Mouse (Mus musculus) intestine, embryonic 15.5 days (tissue): Measurements from ENCODE around the gene Shisa7. TPM values are rescaled to one million over a fixed set of nuclear protein-coding genes. Genes with fewer than 3 reads are reported as not detected.
"Not testable (repeated sequence)": the region's sequence is repeated elsewhere in the genome, so short reads cannot be mapped to it uniquely, and the experiment has no call there.

ENCODE experiments used
- ATAC-seq: fragments of 200-750 bp; cut with Nextera tagmentation; 2 replicates; pipeline ENCODE4 v1.8.0; 2017; ENCODE audit warnings: moderate TSS enrichment, moderate library complexity
- H3K27ac ChIP-seq: fragments of 300-500 bp; sonication (generic); 2 replicates; pipeline ENCODE4 v1.5.1; 2015; ENCODE audit warnings: mild to moderate bottlenecking, inconsistent platforms
- H3K27me3 ChIP-seq: fragments of 300-500 bp; sonication (generic); replicated peaks from 2 replicates; pipeline ENCODE4 v1.6.1; 2015; ENCODE audit warnings: inconsistent platforms
- H3K36me3 ChIP-seq: fragments of 300-500 bp; sonication (generic); 2 replicates; pipeline ENCODE4 v1.6.1; 2015; ENCODE audit warnings: inconsistent platforms
- H3K4me1 ChIP-seq: fragments of 300-500 bp; sonication (generic); replicated peaks from 2 replicates; pipeline ENCODE4 v1.6.1; 2015; ENCODE audit warnings: inconsistent platforms
- H3K4me2 ChIP-seq: fragments of 300-500 bp; sonication (generic); replicated peaks from 2 replicates; pipeline ENCODE4 v1.6.1; 2015; ENCODE audit warnings: mild to moderate bottlenecking, inconsistent platforms
- H3K4me3 ChIP-seq: fragments of 300-500 bp; sonication (generic); replicated peaks from 2 replicates; pipeline ENCODE4 v1.5.1; 2015; ENCODE audit warnings: inconsistent platforms
- H3K9ac ChIP-seq: fragments of 300-500 bp; sonication (generic); 2 replicates; pipeline ENCODE4 v1.6.1; 2015; ENCODE audit warnings: inconsistent platforms
- H3K9me3 ChIP-seq: fragments of 300-500 bp; sonication (generic); 2 replicates; pipeline ENCODE4 v1.6.1; 2016; ENCODE audit warnings: inconsistent platforms
- whole genome bisulfite sequencing: fragments of 180-500 bp; shearing (Covaris S2); methylation state at CpG from one replicate; pipeline ENCODE4 v1.1.7; 2015; 5-methylcytosine and 5-hydroxymethylcytosine counted together
- polyA plus RNA-seq: library from polyadenylated mRNA; unstranded; fragments of >200 nt; fragmentation: Nextera tagmentation; extraction: Ambion mirVana; gene quantifications from 2 replicates; pipeline ENCODE4 v1.2.1, GENCODE M21; 2015

Shisa7 gene
- polyA plus RNA-seq, 1 experiment from 2014 or later, result 0.21 TPM

DNA sequence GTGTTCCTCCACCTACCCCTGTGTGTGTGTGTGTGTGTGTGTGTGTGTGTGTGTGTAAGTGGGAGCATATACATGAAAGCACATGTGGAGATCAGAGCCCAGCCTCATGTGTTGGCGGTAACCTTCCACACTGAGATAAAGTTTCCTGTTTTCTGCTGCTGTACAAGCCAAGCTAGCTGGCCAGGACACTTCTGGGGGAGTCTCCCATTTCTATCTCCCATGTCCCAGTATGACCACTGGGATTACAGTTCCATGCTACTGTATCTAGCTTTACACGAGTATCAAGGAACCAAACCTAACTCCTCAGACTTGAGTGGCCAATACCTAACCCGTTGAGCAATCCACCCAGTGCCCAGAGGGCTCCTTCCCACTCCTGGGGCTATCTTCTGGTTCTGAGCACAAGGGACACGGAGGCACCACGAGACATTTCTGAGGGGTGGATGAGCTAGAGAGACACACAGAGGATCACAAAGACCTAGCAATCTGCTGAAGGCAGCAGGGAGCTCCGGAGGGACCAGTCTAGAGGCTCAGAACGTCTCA is 19.1 kb upstream of the Shisa7 start:
- H3K27me3 ChIP-seq, result no peaks in the 10 kb centered on the region
- no peaks in the 10 kb centered on the region for H3K36me3 ChIP-seq
- H3K4me2 ChIP-seq, result no peak overlapping the region
- peaks cover 9% of the 10 kb centered on the region; the same call in 1 of the 2 replicates for H3K4me1 ChIP-seq
- H3K27ac ChIP-seq, result no peak overlapping the region
- 75% methylated on average over 7 of the region's 7 CpGs for WGBS
- no peaks in the 10 kb centered on the region for H3K9me3 ChIP-seq
- no peak for ATAC-seq
- no peak overlapping the region for H3K9ac ChIP-seq
- no peak overlapping the region for H3K4me3 ChIP-seq

GRCm38 (mm10) chr7:4863041-4863440 is 18.5 kb upstream of the Shisa7 start:
- no peaks in the 10 kb centered on the region for H3K36me3 ChIP-seq
- no peak overlapping the region for H3K4me3 ChIP-seq
- H3K4me1 ChIP-seq, result peaks cover 9% of the 10 kb centered on the region; the same call in 1 of the 2 replicates
- H3K27me3 ChIP-seq, result no peaks in the 10 kb centered on the region
- H3K9ac ChIP-seq, result no peak overlapping the region
- H3K9me3 ChIP-seq, result no peaks in the 10 kb centered on the region
- ATAC-seq, result no peak
- H3K4me2 ChIP-seq, result no peak overlapping the region
- H3K27ac ChIP-seq, result no peak overlapping the region
- WGBS, result 29% methylated on average over 1 of the region's 1 CpGs

GRCm38 (mm10) chr7:4860926-4861325 is 16.4 kb upstream of the Shisa7 start:
- H3K9me3 ChIP-seq, H3K4me2 ChIP-seq, H3K4me3 ChIP-seq, ATAC-seq, H3K27me3 ChIP-seq, H3K36me3 ChIP-seq, H3K27ac ChIP-seq, H3K4me1 ChIP-seq, H3K9ac ChIP-seq: not testable (repeated sequence)
- 68% methylated on average over 3 of the region's 3 CpGs for WGBS

- no peak; the same call in 1 of the 2 replicates for ATAC-seq
- H3K27ac ChIP-seq, result no peak overlapping the region
- no peaks in the 10 kb centered on the region for H3K36me3 ChIP-seq
- no peaks in the 10 kb centered on the region for H3K9me3 ChIP-seq
- no peak overlapping the region for H3K9ac ChIP-seq
- H3K4me2 ChIP-seq, result no peak overlapping the region
- H3K4me3 ChIP-seq, result no peak overlapping the region
- no peaks in the 10 kb centered on the region for H3K4me1 ChIP-seq
- H3K27me3 ChIP-seq, result no peaks in the 10 kb centered on the region
- WGBS, result 50% methylated on average over 12 of the region's 12 CpGs
Observed at GRCm38 (mm10) chr7:4859418-4859978, 15.0 kb upstream of the Shisa7 start.

DNA sequence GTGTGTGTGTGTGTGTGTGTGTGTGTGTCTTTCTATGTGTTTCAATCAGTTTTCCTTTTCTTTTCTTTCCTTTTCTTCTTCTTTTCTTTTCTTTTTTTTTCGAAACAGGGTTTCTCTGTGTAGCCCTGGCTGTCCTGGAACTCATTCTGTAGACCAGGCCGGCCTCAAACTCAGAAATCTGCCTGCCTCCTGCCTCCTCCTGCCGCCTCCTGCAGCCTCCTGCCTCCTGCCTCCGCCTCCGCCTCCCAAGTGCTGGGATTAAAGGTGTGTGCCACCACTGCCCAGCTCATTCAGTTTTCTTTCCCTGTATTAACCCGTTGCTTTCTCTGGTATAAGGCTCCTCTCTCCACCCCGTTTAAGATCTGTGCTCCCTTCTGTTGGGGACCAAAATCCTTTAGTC is 12.8 kb upstream of the Shisa7 start:
- no peak for ATAC-seq

DNA sequence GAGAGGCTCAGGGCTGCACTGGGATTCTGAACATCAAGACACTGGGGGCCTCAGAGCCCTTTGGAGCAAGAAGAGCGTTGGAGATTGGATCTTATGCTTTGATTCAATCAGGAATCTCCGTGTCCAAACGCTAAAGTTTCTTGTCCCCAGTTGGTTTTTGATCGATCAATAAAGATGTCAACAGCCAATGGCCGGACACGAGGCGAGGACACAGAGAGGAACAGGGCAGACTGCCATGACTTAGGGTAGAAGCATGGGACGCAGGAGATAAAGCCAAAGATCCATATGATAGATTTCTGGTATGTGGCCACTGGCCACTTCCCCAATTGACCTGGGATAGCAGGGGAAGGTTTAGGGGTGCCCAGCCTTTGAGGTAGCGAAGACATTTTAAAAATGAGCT is 12.0 kb upstream of the Shisa7 start:
- no peak for ATAC-seq
- no peaks in the 10 kb centered on the region for H3K4me1 ChIP-seq
- H3K27ac ChIP-seq, result no peak overlapping the region
- no peak overlapping the region for H3K4me2 ChIP-seq
- H3K36me3 ChIP-seq, result no peaks in the 10 kb centered on the region
- no peak overlapping the region for H3K9ac ChIP-seq
- H3K27me3 ChIP-seq, result no peaks in the 10 kb centered on the region
- no peaks in the 10 kb centered on the region for H3K9me3 ChIP-seq
- H3K4me3 ChIP-seq, result no peak overlapping the region
- WGBS, result 84% methylated on average over 9 of the region's 9 CpGs

More for the DNA sequence above, 12.8 kb upstream of the Shisa7 start:
- Histone ChIP-seq H3K4me1 (no peaks in the 10 kb centered on the region), H3K9ac (no peak overlapping the region), H3K4me2 (no peak overlapping the region), H3K27me3 (no peaks in the 10 kb centered on the region), H3K27ac (no peak overlapping the region), H3K4me3 (no peak overlapping the region), H3K36me3 (no peaks in the 10 kb centered on the region), H3K9me3 (no peaks in the 10 kb centered on the region)
- 62% methylated on average over 7 of the region's 7 CpGs for WGBS

- H3K4me2 ChIP-seq, result no peak overlapping the region
- 73% methylated on average over 3 of the region's 3 CpGs for WGBS
- H3K36me3 ChIP-seq, result no peaks in the 10 kb centered on the region
- ATAC-seq, result no peak
- no peaks in the 10 kb centered on the region for H3K9me3 ChIP-seq
- no peak overlapping the region for H3K9ac ChIP-seq
- H3K27me3 ChIP-seq, result no peaks in the 10 kb centered on the region
- no peak overlapping the region for H3K27ac ChIP-seq
- no peak overlapping the region for H3K4me3 ChIP-seq
- H3K4me1 ChIP-seq, result no peaks in the 10 kb centered on the region
Observed at GRCm38 (mm10) chr7:4853613-4854012, 9.1 kb upstream of the Shisa7 start.

- ATAC-seq, result no peak
- WGBS, result 67% methylated on average over 8 of the region's 8 CpGs
- H3K9me3 ChIP-seq, result no peaks in the 10 kb centered on the region
- H3K27ac ChIP-seq, result no peak overlapping the region
- H3K4me3 ChIP-seq, result no peak overlapping the region
- H3K27me3 ChIP-seq, result no peaks in the 10 kb centered on the region; the same call in 1 of the 2 replicates
- no peak overlapping the region for H3K9ac ChIP-seq
- no peaks in the 10 kb centered on the region for H3K36me3 ChIP-seq
- H3K4me2 ChIP-seq, result no peak overlapping the region
- H3K4me1 ChIP-seq, result no peaks in the 10 kb centered on the region
Observed at GRCm38 (mm10) chr7:4851315-4851688, 6.8 kb upstream of the Shisa7 start.

DNA sequence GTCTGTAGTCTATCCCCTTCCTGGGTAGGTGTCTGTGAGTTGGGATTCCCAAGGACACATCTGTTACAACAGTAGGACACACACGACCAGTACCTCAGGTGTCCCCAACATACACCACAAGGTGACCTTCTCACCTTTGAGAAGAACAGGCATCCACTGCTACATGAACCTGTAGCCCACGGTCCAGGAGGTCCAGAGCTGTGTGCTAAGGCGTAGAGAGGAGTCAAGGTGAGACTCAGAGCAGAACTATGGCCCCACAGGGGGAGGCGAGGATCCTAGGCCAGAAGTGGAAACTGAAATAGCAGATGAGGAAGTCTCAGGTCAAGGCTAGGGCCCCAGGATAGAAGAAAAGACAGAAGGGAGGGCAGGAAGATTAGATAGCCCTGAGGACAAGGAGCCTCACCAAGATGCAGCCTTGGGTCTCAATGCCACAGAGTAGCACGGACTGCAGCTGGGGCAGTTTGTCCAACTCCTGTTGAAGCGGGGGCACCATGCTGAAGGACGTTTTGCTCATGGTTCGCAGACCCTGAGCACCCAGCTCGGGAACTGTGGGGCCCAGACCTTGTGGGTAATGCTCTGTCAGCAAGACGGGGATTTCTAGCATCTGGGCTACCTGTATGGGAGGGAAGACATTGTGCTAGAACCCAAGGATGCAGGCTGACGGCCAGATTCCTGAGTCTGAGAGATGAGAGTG is 6.3 kb upstream of the Shisa7 start:
- H3K9ac ChIP-seq, result no peak overlapping the region
- H3K9me3 ChIP-seq, result no peaks in the 10 kb centered on the region
- H3K27me3 ChIP-seq, result no peaks in the 10 kb centered on the region; the same call in 1 of the 2 replicates
- 74% methylated on average over 11 of the region's 11 CpGs for WGBS
- no peak overlapping the region for H3K27ac ChIP-seq
- H3K4me2 ChIP-seq, result no peak overlapping the region
- H3K4me1 ChIP-seq, result no peaks in the 10 kb centered on the region
- no peak overlapping the region for H3K4me3 ChIP-seq
- H3K36me3 ChIP-seq, result no peaks in the 10 kb centered on the region
- no peak for ATAC-seq

GRCm38 (mm10) chr7:4849372-4849771 is 4.9 kb upstream of the Shisa7 start:
- Histone ChIP-seq H3K9me3 (no peaks in the 10 kb centered on the region), H3K4me2 (no peak overlapping the region), H3K36me3 (no peaks in the 10 kb centered on the region), H3K4me1 (peaks cover 6% of the 10 kb centered on the region), H3K4me3 (no peak overlapping the region), H3K9ac (no peak overlapping the region), H3K27me3 (peaks cover 10% of the 10 kb centered on the region), H3K27ac (no peak overlapping the region)
- 50% methylated on average over 9 of the region's 9 CpGs for WGBS
- ATAC-seq, result no peak

- no peak overlapping the region for H3K27ac ChIP-seq
- H3K4me3 ChIP-seq, result peak overlapping the region; percentile 41
- 2% methylated on average over 13 of the region's 13 CpGs for WGBS
- peak overlapping the region; percentile 22; the same call in 1 of the 2 replicates for H3K9ac ChIP-seq
- peak; percentile 90 for ATAC-seq
- H3K27me3 ChIP-seq, result peaks cover 39% of the 10 kb centered on the region
- H3K9me3 ChIP-seq, result no peaks in the 10 kb centered on the region
- H3K36me3 ChIP-seq, result no peaks in the 10 kb centered on the region
- peak overlapping the region; percentile 91 for H3K4me2 ChIP-seq
- peaks cover 18% of the 10 kb centered on the region for H3K4me1 ChIP-seq
Observed at GRCm38 (mm10) chr7:4844917-4845309, 417 bp upstream of the Shisa7 start.

GRCm38 (mm10) chr7:4843604-4844244 is 772 bp downstream of the Shisa7 start:
- H3K4me3 ChIP-seq, result peak overlapping the region; percentile 41
- 0 out of 2 replicates have a peak overlapping the region, but pooled peaks have one; percentile 22 for H3K9ac ChIP-seq
- no peaks in the 10 kb centered on the region for H3K36me3 ChIP-seq
- H3K4me2 ChIP-seq, result peak overlapping the region; percentile 91
- H3K27me3 ChIP-seq, result peaks cover 39% of the 10 kb centered on the region
- WGBS, result 1% methylated on average over 34 of the region's 34 CpGs
- no peaks in the 10 kb centered on the region for H3K9me3 ChIP-seq
- H3K4me1 ChIP-seq, result peaks cover 18% of the 10 kb centered on the region
- peak; percentile 16; the same call in 1 of the 2 replicates for ATAC-seq
- H3K27ac ChIP-seq, result no peak overlapping the region
